Mouse (Mus musculus) kidney, adult 9 months (tissue): ENCODE data around the gene Olfr68.
"Not testable (repeated sequence)": the region's sequence is repeated elsewhere in the genome, so short reads cannot be mapped to it uniquely, and the experiment has no call there.

Experiments
- DNase-seq: peaks from one replicate; pipeline ENCODE4 v3.0.0; 2022

Gene Olfr68

GRCm38 (mm10) chr7:103762212-103762611, 17.3 kb downstream of the Olfr68 start:
- not testable (repeated sequence) for DNase-seq

- no peak for DNase-seq
These were observed 22.3 kb downstream of the Olfr68 start, which contains the start of gene Olfr630 for GRCm38 (mm10) chr7:103757233-103757632. Gene Olfr630 (minus strand): TSS chr7:103757333.

GRCm38 (mm10) chr7:103744843-103745242, 34.7 kb downstream of the Olfr68 start, which contains the start of gene Olfr629:
Gene Olfr629 (minus strand): TSS chr7:103744943.
- no peak for DNase-seq

GRCm38 (mm10) chr7:103730074-103730473, 49.4 kb downstream of the Olfr68 start, which contains the start of gene Olfr628:
Gene Olfr628 (plus strand): TSS chr7:103730374.
- no peak for DNase-seq
